Mouse (Mus musculus) cerebellum, postnatal 36 days (tissue): ENCODE results near the gene Tmem52b.
A peak's percentile ranks its signal among the peaks of the same experiment; 100 is the strongest.
"Not testable (repeated sequence)": the region's sequence is repeated elsewhere in the genome, so short reads cannot be mapped to it uniquely, and the experiment has no call there.

ENCODE experiments used
- DNase-seq, 2 experiments: peaks; one replicate each; pipeline ENCODE4 v3.0.0; 2021 to 2022; ENCODE audit warnings: mixed read lengths in 2 of 2

The Tmem52b gene

GRCm38 (mm10) chr6:129512367-129512766, at the start of gene Tmem52b:
Gene Tmem52b, plus strand, starts transcription at chr6:129512555.
- DNase-seq = no peak

GRCm38 (mm10) chr6:129471386-129471785, 41.0 kb upstream of the Tmem52b start:
- DNase-seq = no peak

GRCm38 (mm10) chr6:129472627-129473026, 39.7 kb upstream of the Tmem52b start:
- no peak for DNase-seq

GRCm38 (mm10) chr6:129476404-129477126, 35.8 kb upstream of the Tmem52b start:
- DNase-seq = peak in 1 of 2 experiments; percentile 2

- no peak for DNase-seq
Observed at GRCm38 (mm10) chr6:129480089-129480958, 32.0 kb upstream of the Tmem52b start.

- DNase-seq = no peak
Observed at GRCm38 (mm10) chr6:129494924-129495323, 17.4 kb upstream of the Tmem52b start.

- DNase-seq = no peak
Observed at GRCm38 (mm10) chr6:129497345-129498218, 14.8 kb upstream of the Tmem52b start.

- DNase-seq = not testable (repeated sequence)
Observed at GRCm38 (mm10) chr6:129499516-129499915, 12.8 kb upstream of the Tmem52b start.

GRCm38 (mm10) chr6:129503471-129503870, 8.9 kb upstream of the Tmem52b start:
- no peak for DNase-seq

- DNase-seq = no peak
Observed at GRCm38 (mm10) chr6:129507024-129507423, 5.3 kb upstream of the Tmem52b start, which contains the start of gene Olr1. Gene Olr1, minus strand, starts transcription at chr6:129507165.

- DNase-seq = no peak
Observed at GRCm38 (mm10) chr6:129510120-129510911, 2.0 kb upstream of the Tmem52b start.

- DNase-seq = no peak
Observed at GRCm38 (mm10) chr6:129512868-129513267, 513 bp downstream of the Tmem52b start.

GRCm38 (mm10) chr6:129513409-129513808, 1.1 kb downstream of the Tmem52b start:
- DNase-seq = no peak

- no peak for DNase-seq
Observed at GRCm38 (mm10) chr6:129514376-129514775, 2.0 kb downstream of the Tmem52b start.

- no peak for DNase-seq
Observed at GRCm38 (mm10) chr6:129515068-129515467, 2.7 kb downstream of the Tmem52b start.

- DNase-seq = no peak
Observed at GRCm38 (mm10) chr6:129516388-129516787, 4.0 kb downstream of the Tmem52b start.

- no peak for DNase-seq
Observed at GRCm38 (mm10) chr6:129517752-129518408, 5.5 kb downstream of the Tmem52b start.

GRCm38 (mm10) chr6:129526069-129526468, 13.7 kb downstream of the Tmem52b start:
- no peak for DNase-seq

- DNase-seq = no peak
Observed at GRCm38 (mm10) chr6:129527416-129527815, 15.1 kb downstream of the Tmem52b start.

- DNase-seq = no peak
Observed at GRCm38 (mm10) chr6:129529605-129530004, 17.2 kb downstream of the Tmem52b start.

GRCm38 (mm10) chr6:129530261-129530660, 17.9 kb downstream of the Tmem52b start:
- no peak for DNase-seq
